Mouse (Mus musculus): Measurements from ENCODE around the gene Sh3bp4. TPM values are rescaled to one million over a fixed set of nuclear protein-coding genes. Genes with fewer than 3 reads are reported as not detected.

Gene Sh3bp4
- total and polyA plus RNA-seq, 3 experiments: not detected

- H3K4me1 ChIP-seq (ENCODE audit: control insufficient read depth in 1 of 2, insufficient read depth in 2 of 2): no peaks in the 10 kb centered on the region
- H3K27ac ChIP-seq (ENCODE audit: insufficient read depth, low read depth): no peak overlapping the region
- no peak overlapping the region for H3K9ac ChIP-seq (ENCODE audit: insufficient read depth, low read depth)
- in situ Hi-C loops (cut with MboI; ENCODE audit: low pct_ligation_motif_present, low pct_unique_long_range_greater_than_20kb, low sequenced_read_pairs): no loop called here
- no peaks in the 10 kb centered on the region for H3K79me2 ChIP-seq (replicated peaks; ENCODE audit: control insufficient read depth, extremely low read depth, insufficient read depth, poor library complexity, severe bottlenecking)
- TF ChIP-seq NELFE (IDR thresholded peaks at IDR 0.05; ENCODE audit: low read depth, low read length): no peak
- TF ChIP-seq E2F4 (IDR thresholded peaks at IDR 0.05; ENCODE audit: insufficient replicate concordance, low read depth, low read length): no peak
- TF ChIP-seq GABPA (IDR thresholded peaks at IDR 0.05; ENCODE audit: insufficient replicate concordance, low read depth, low read length): no peak
- TF ChIP-seq MXI1 (IDR thresholded peaks at IDR 0.05; ENCODE audit: low read depth, low read length): no peak
- TF ChIP-seq POLR2A (IDR thresholded peaks at IDR 0.05; ENCODE audit: low read depth, low read length): no peak
- no peak for TF ChIP-seq PAX5 (IDR thresholded peaks at IDR 0.05; ENCODE audit: low read length)
- TF ChIP-seq IRF4 (IDR thresholded peaks at IDR 0.05; ENCODE audit: low read depth, low read length): no peak
- TF ChIP-seq TCF12 (IDR thresholded peaks at IDR 0.05; ENCODE audit: low read depth, low read length): no peak
- TF ChIP-seq CTCF (conservative IDR thresholded peaks at IDR 0.05 in 1 of 2, IDR thresholded peaks at IDR 0.05 in 1 of 2; ENCODE audit: low read depth in 2 of 2, low read length in 2 of 2): no peak
- no peak for TF ChIP-seq ETS1 (conservative IDR thresholded peaks at IDR 0.05; ENCODE audit: low read depth, low read length)
- no peak for TF ChIP-seq MAX (IDR thresholded peaks at IDR 0.05; ENCODE audit: low read length)
- TF ChIP-seq EP300 (IDR thresholded peaks at IDR 0.05; ENCODE audit: low read length): no peak
- no peak for TF ChIP-seq UBTF (IDR thresholded peaks at IDR 0.05; ENCODE audit: low read depth, low read length)
- no peak for TF ChIP-seq HCFC1 (IDR thresholded peaks at IDR 0.05; ENCODE audit: low read depth, low read length)
- no peak for TF ChIP-seq SMC3 (IDR thresholded peaks at IDR 0.05; ENCODE audit: low read depth, low read length)
- no peak for TF ChIP-seq MAZ (IDR thresholded peaks at IDR 0.05; ENCODE audit: low read depth, low read length)
- dilution Hi-C loops (cut with MboI; ENCODE audit: extremely low pct_ligation_motif_present, extremely low pct_unique_long_range_greater_than_20kb, low sequenced_read_pairs): no loop called here
- no peaks in the 10 kb centered on the region for H3K36me3 ChIP-seq (replicated peaks in 1 of 2; ENCODE audit: control insufficient read depth in 1 of 2, insufficient read depth in 1 of 2, low read length in 1 of 2)
- no peak overlapping the region for H3K4me3 ChIP-seq (replicated peaks in 1 of 3; ENCODE audit: low read depth in 2 of 3, low read length in 2 of 3, poor library complexity in 1 of 3)
- DNase-seq (ENCODE audit: extremely low read depth): no peak
- H3K4me2 ChIP-seq (ENCODE audit: insufficient read depth, low read depth, poor library complexity, severe bottlenecking): no peak overlapping the region
- peaks cover 81% of the 10 kb centered on the region for H3K9me3 ChIP-seq (replicated peaks; ENCODE audit: low read length)
- H3K27me3 ChIP-seq (replicated peaks): no peaks in the 10 kb centered on the region
Measured at GRCm38 (mm10) chr1:89029136-89029927, 40.9 kb upstream of the Sh3bp4 start.

GRCm38 (mm10) chr1:89033661-89034060 lies 36.6 kb upstream of the Sh3bp4 start:
- Histone ChIP-seq H3K9ac (ENCODE audit: insufficient read depth, low read depth) (no peak overlapping the region), H3K4me3 (replicated peaks in 1 of 3; ENCODE audit: low read depth in 2 of 3, low read length in 2 of 3, poor library complexity in 1 of 3) (no peak overlapping the region), H3K27ac (ENCODE audit: insufficient read depth, low read depth) (no peak overlapping the region), H3K4me2 (ENCODE audit: insufficient read depth, low read depth, poor library complexity, severe bottlenecking) (no peak overlapping the region), H3K9me3 (replicated peaks; ENCODE audit: low read length) (peaks cover 78% of the 10 kb centered on the region), H3K4me1 (ENCODE audit: control insufficient read depth in 1 of 2, insufficient read depth in 2 of 2) (no peaks in the 10 kb centered on the region), H3K36me3 (replicated peaks in 1 of 2; ENCODE audit: control insufficient read depth in 1 of 2, insufficient read depth in 1 of 2, low read length in 1 of 2) (no peaks in the 10 kb centered on the region), H3K79me2 (replicated peaks; ENCODE audit: control insufficient read depth, extremely low read depth, insufficient read depth, poor library complexity, severe bottlenecking) (no peaks in the 10 kb centered on the region), H3K27me3 (replicated peaks) (no peaks in the 10 kb centered on the region)
- in situ Hi-C loops (cut with MboI; ENCODE audit: low pct_ligation_motif_present, low pct_unique_long_range_greater_than_20kb, low sequenced_read_pairs) (no loop called here), dilution Hi-C loops (cut with MboI; ENCODE audit: extremely low pct_ligation_motif_present, extremely low pct_unique_long_range_greater_than_20kb, low sequenced_read_pairs) (no loop called here)
- no peak for TF ChIP-seq BHLHE40 (IDR thresholded peaks at IDR 0.05; ENCODE audit: low read depth, low read length)
- TF ChIP-seq RAD21 (IDR thresholded peaks at IDR 0.05; ENCODE audit: low read depth, low read length): no peak
- TF ChIP-seq SMC3 (IDR thresholded peaks at IDR 0.05; ENCODE audit: low read depth, low read length): no peak
- no peak for TF ChIP-seq KAT2A (IDR thresholded peaks at IDR 0.05; ENCODE audit: insufficient replicate concordance, low read length)
- no peak for TF ChIP-seq TCF12 (IDR thresholded peaks at IDR 0.05; ENCODE audit: low read depth, low read length)
- TF ChIP-seq NELFE (IDR thresholded peaks at IDR 0.05; ENCODE audit: low read depth, low read length): no peak
- DNase-seq (ENCODE audit: extremely low read depth): no peak
